Mouse (Mus musculus): ENCODE data around the gene Mab21l2. TPM values are rescaled to one million over a fixed set of nuclear protein-coding genes. Genes with fewer than 3 reads are reported as not detected.

Mab21l2 gene
- polyA plus RNA-seq, 1 experiment from 2014 or later: not detected

GRCm38 (mm10) chr3:86522880-86523505 lies 25.4 kb downstream of the Mab21l2 start:
- no peak for TF ChIP-seq CTCF (IDR thresholded peaks at IDR 0.05)
- TF ChIP-seq EP300 (IDR thresholded peaks at IDR 0.05): no peak
- H3K9me3 ChIP-seq (ENCODE audit: low read length): no peaks in the 10 kb centered on the region
- H3K4me1 ChIP-seq (ENCODE audit: insufficient read depth, low read depth, low read length): no peaks in the 10 kb centered on the region
- H3K27ac ChIP-seq (ENCODE audit: low read length): no peak overlapping the region
- no peaks in the 10 kb centered on the region for H3K27me3 ChIP-seq (replicated peaks; ENCODE audit: insufficient read depth, low read length)
- no peaks in the 10 kb centered on the region for H3K36me3 ChIP-seq (ENCODE audit: insufficient read depth, low read length)
- no peak overlapping the region for H3K4me2 ChIP-seq (replicated peaks; ENCODE audit: low read depth, low read length)
- DNase-seq (ENCODE audit: low spot score) (no peak), ATAC-seq (no peak)
- H3K9ac ChIP-seq (replicated peaks; ENCODE audit: low read depth): no peak overlapping the region
- no peak overlapping the region for H3K4me3 ChIP-seq (ENCODE audit: low read depth, low read length)
- WGBS: 83% methylated on average over 3 of the region's 3 CpGs

DNA sequence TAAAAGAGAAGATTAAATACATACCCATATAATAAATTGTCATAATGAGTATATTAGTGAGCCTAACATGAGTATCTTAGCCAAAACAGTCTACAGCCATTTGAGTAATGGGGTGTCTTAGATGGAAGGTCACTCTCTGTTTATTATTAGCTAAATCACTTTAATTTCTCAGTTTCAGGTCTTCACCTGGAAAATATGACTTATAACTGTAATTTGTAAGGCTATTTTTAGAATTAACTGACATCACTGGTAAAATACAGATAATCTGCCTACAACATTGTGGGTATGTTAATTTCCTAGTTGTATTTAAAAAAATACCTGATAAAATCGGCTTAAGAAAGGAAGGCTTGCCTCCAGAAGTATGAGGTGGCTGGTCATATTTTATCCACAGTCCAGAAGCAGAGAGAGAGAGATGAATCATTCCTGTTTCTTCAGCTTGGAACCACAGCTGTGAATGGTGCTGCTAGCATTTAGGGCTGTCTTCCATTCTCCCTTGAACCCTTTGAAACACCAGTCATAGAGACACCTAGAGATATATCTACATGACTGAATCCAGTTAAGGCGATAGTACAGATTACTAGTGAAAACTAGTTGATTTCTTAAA lies 29.8 kb downstream of the Mab21l2 start:
- Histone ChIP-seq H3K27ac (ENCODE audit: low read length) (no peak overlapping the region), H3K9me3 (ENCODE audit: low read length) (no peaks in the 10 kb centered on the region), H3K36me3 (ENCODE audit: insufficient read depth, low read length) (no peaks in the 10 kb centered on the region), H3K4me2 (replicated peaks; ENCODE audit: low read depth, low read length) (no peak overlapping the region), H3K9ac (replicated peaks; ENCODE audit: low read depth) (no peak overlapping the region), H3K4me1 (ENCODE audit: insufficient read depth, low read depth, low read length) (no peaks in the 10 kb centered on the region), H3K4me3 (ENCODE audit: low read depth, low read length) (no peak overlapping the region), H3K27me3 (replicated peaks; ENCODE audit: insufficient read depth, low read length) (no peaks in the 10 kb centered on the region)
- WGBS: 78% methylated on average over 2 of the region's 2 CpGs
- TF ChIP-seq EP300 (IDR thresholded peaks at IDR 0.05): no peak
- TF ChIP-seq CTCF (IDR thresholded peaks at IDR 0.05): no peak
- ATAC-seq (no peak), DNase-seq (ENCODE audit: low spot score) (no peak)

GRCm38 (mm10) chr3:86500586-86500985 lies 47.8 kb downstream of the Mab21l2 start:
- no peak overlapping the region for H3K9ac ChIP-seq (replicated peaks; ENCODE audit: low read depth)
- H3K4me1 ChIP-seq (ENCODE audit: insufficient read depth, low read depth, low read length): no peaks in the 10 kb centered on the region
- DNase-seq (ENCODE audit: low spot score) (no peak), ATAC-seq (no peak)
- no peak overlapping the region for H3K4me2 ChIP-seq (replicated peaks; ENCODE audit: low read depth, low read length)
- H3K36me3 ChIP-seq (ENCODE audit: insufficient read depth, low read length): no peaks in the 10 kb centered on the region
- H3K9me3 ChIP-seq (ENCODE audit: low read length): no peaks in the 10 kb centered on the region
- no peak overlapping the region for H3K4me3 ChIP-seq (ENCODE audit: low read depth, low read length)
- H3K27ac ChIP-seq (ENCODE audit: low read length): no peak overlapping the region
- no peaks in the 10 kb centered on the region for H3K27me3 ChIP-seq (replicated peaks; ENCODE audit: insufficient read depth, low read length)
- TF ChIP-seq EP300 (IDR thresholded peaks at IDR 0.05) (no peak), CTCF (IDR thresholded peaks at IDR 0.05) (no peak)
